Comparison of ENCODE assay signal across 29 mouse cellular contexts in the genomic region with DNA sequence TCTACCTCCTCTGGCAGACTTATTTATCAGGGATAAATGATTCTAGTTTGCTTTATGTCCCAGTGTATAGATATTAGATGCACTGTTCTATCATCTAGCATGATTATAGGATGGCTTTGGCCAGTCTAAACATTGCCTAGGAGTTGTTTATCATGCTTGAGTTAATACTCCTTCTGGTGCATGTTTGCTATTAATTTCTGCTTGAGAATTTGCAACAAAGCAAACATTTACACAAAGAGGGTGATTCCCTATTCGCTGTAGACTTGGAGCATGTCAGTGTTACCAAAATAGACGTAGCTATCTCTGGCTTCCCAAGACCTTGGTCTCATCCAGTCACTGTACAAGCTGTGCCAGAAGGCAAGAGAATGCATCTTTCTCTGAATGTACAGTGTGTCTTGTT.
DNase-seq lines count a peak whose midpoint lies in the region; ATAC-seq and TF ChIP-seq lines count a peak whose summit lies in the region.
"Had no signal": no experiment of that assay in that cellular context is flagged by ENCODE, and none has a peak within 500 bp of the region (broad histone marks: within the 10 kb centered on the region; RNA-seq: fewer than 3 reads in every experiment).

No protein-coding gene starts in this region.

- no peak for TF ChIP-seq POLR2A in lung, adult 2 months (IDR thresholded peaks at IDR 0.05; ENCODE audit: borderline replicate concordance, extremely low read depth, low read depth, low read length)
- TF ChIP-seq POLR2A in embryonic fibroblast, embryonic 13.5 days (IDR thresholded peaks at IDR 0.05; ENCODE audit: low read depth, low read length) = no peak

- peak overlapping the region; percentile 50; the same call in 1 of the 2 replicates for H3K27ac ChIP-seq in lung, embryonic 14.5 days (ENCODE audit: low read depth)
- H3K27ac ChIP-seq in embryonic fibroblast, embryonic 13.5 days (ENCODE audit: insufficient read depth, low read length) = 0 out of 2 replicates have a peak overlapping the region, but pooled peaks have one; percentile 40
- no peak overlapping the region for H3K27ac ChIP-seq in stomach, embryonic 15.5 days
- no peak overlapping the region for H3K27ac ChIP-seq in kidney, embryonic 16.5 days (ENCODE audit: low read length)
- H3K27ac ChIP-seq: embryonic facial prominence, embryonic 12.5 days; forebrain, embryonic 10.5 days; forebrain, embryonic 15.5 days; heart, embryonic 10.5 days; hindbrain, embryonic 12.5 days; kidney, postnatal 0 days; liver, embryonic 15.5 days; midbrain, embryonic 10.5 days; midbrain, embryonic 15.5 days; neural tube, embryonic 15.5 days had no signal

- no peak overlapping the region for H3K4me2 ChIP-seq in lung, embryonic 14.5 days
- H3K4me2 ChIP-seq in stomach, embryonic 15.5 days = no peak overlapping the region
- H3K4me2 ChIP-seq in kidney, embryonic 16.5 days (replicated peaks; ENCODE audit: low read depth, low read length) = no peak overlapping the region
- H3K4me2 ChIP-seq: embryonic facial prominence, embryonic 12.5 days; forebrain, embryonic 15.5 days; hindbrain, embryonic 12.5 days; liver, embryonic 15.5 days; midbrain, embryonic 15.5 days; neural tube, embryonic 15.5 days had no signal

- WGBS in lung, embryonic 14.5 days = 26% methylated on average over 2 of the region's 2 CpGs
- 13% methylated on average over 2 of the region's 2 CpGs for WGBS in lung, adult 2 months
- 40% methylated on average over 2 of the region's 2 CpGs for WGBS in stomach, embryonic 15.5 days
- WGBS in kidney, embryonic 16.5 days = 76% methylated on average over 2 of the region's 2 CpGs

- H3K36me3 ChIP-seq in lung, embryonic 14.5 days (ENCODE audit: insufficient read depth) = no peaks in the 10 kb centered on the region
- H3K36me3 ChIP-seq in stomach, embryonic 15.5 days = no peaks in the 10 kb centered on the region
- no peaks in the 10 kb centered on the region for H3K36me3 ChIP-seq in kidney, embryonic 16.5 days (ENCODE audit: insufficient read depth, low read length)
- H3K36me3 ChIP-seq: embryonic facial prominence, embryonic 12.5 days; forebrain, embryonic 10.5 days; forebrain, embryonic 15.5 days; G1E; heart, embryonic 10.5 days; hindbrain, embryonic 12.5 days; liver, embryonic 15.5 days; midbrain, embryonic 10.5 days; midbrain, embryonic 15.5 days; neural tube, embryonic 15.5 days had no signal

- peak; percentile 76 for ATAC-seq in lung, embryonic 14.5 days (ENCODE audit: insufficient read depth)
- ATAC-seq in stomach, embryonic 15.5 days (ENCODE audit: insufficient read depth, low FRiP score, low read depth) = peak; percentile 31; the same call in 1 of the 2 replicates
- ATAC-seq in kidney, embryonic 16.5 days (ENCODE audit: low FRiP score, low TSS enrichment) = no peak
- ATAC-seq: forebrain, embryonic 15.5 days; midbrain, embryonic 15.5 days had no signal

- peak; percentile 21 for DNase-seq in adrenal gland, adult 2 months
- no peak for DNase-seq in adrenal gland, postnatal 25 days
- DNase-seq in lung, embryonic 14.5 days = peak; percentile 59
- DNase-seq in lung, adult 2 months = no peak
- DNase-seq in T-cell, adult 2 months (ENCODE audit: low spot score) = no peak
- DNase-seq: cerebellum, adult 8-10 months; cerebellum, postnatal 36 days; gastrocnemius, postnatal 25 days; heart, postnatal 36 days; kidney, adult 18-20 months; layer of hippocampus, postnatal 36 days; left cerebral cortex, postnatal 4 days; retina, postnatal 1 day; right cerebral cortex, postnatal 14 days; thymus, postnatal 4 days had no signal

- no peak overlapping the region for H3K4me3 ChIP-seq in lung, embryonic 14.5 days (ENCODE audit: low read depth, low read length)
- H3K4me3 ChIP-seq in lung, adult 2 months (replicated peaks; ENCODE audit: extremely low read depth, low read depth, low read length) = no peak overlapping the region
- H3K4me3 ChIP-seq in embryonic fibroblast, embryonic 13.5 days (ENCODE audit: insufficient read depth, low read length) = no peak overlapping the region
- no peak overlapping the region for H3K4me3 ChIP-seq in stomach, embryonic 15.5 days (replicated peaks)
- H3K4me3 ChIP-seq in kidney, embryonic 16.5 days (ENCODE audit: low read length) = no peak overlapping the region
- H3K4me3 ChIP-seq: embryonic facial prominence, embryonic 12.5 days; forebrain, embryonic 10.5 days; forebrain, embryonic 15.5 days; heart, embryonic 10.5 days; hindbrain, embryonic 12.5 days; liver, embryonic 15.5 days; midbrain, embryonic 10.5 days; midbrain, embryonic 15.5 days; neural tube, embryonic 15.5 days had no signal

- H3K9me3 ChIP-seq in lung, embryonic 14.5 days (ENCODE audit: low read depth, low read length) = no peaks in the 10 kb centered on the region
- no peaks in the 10 kb centered on the region for H3K9me3 ChIP-seq in stomach, embryonic 15.5 days
- H3K9me3 ChIP-seq in kidney, embryonic 16.5 days (ENCODE audit: low read length) = no peaks in the 10 kb centered on the region
- H3K9me3 ChIP-seq: embryonic facial prominence, embryonic 12.5 days; forebrain, embryonic 10.5 days; forebrain, embryonic 15.5 days; G1E; heart, embryonic 10.5 days; hindbrain, embryonic 12.5 days; liver, embryonic 15.5 days; midbrain, embryonic 10.5 days; midbrain, embryonic 15.5 days; neural tube, embryonic 15.5 days had no signal

- peaks cover 6% of the 10 kb centered on the region; the same call in 1 of the 2 replicates for H3K4me1 ChIP-seq in lung, embryonic 14.5 days (ENCODE audit: insufficient read depth)
- peaks cover 18% of the 10 kb centered on the region for H3K4me1 ChIP-seq in lung, adult 2 months (ENCODE audit: control insufficient read depth, insufficient read depth, low read length)
- H3K4me1 ChIP-seq in embryonic fibroblast, embryonic 13.5 days (ENCODE audit: control insufficient read depth, insufficient read depth, low read length) = peaks cover 3% of the 10 kb centered on the region; the same call in 1 of the 2 replicates
- H3K4me1 ChIP-seq in stomach, embryonic 15.5 days = no peaks in the 10 kb centered on the region
- no peaks in the 10 kb centered on the region for H3K4me1 ChIP-seq in kidney, embryonic 16.5 days (ENCODE audit: insufficient read depth, low read length)
- H3K4me1 ChIP-seq: forebrain, embryonic 10.5 days; forebrain, embryonic 15.5 days; heart, embryonic 10.5 days; hindbrain, embryonic 12.5 days; liver, embryonic 15.5 days; midbrain, embryonic 10.5 days; midbrain, embryonic 15.5 days; neural tube, embryonic 15.5 days had no signal

- no peaks in the 10 kb centered on the region for H3K27me3 ChIP-seq in lung, embryonic 14.5 days (ENCODE audit: insufficient read depth, low read length)
- H3K27me3 ChIP-seq in stomach, embryonic 15.5 days (replicated peaks) = no peaks in the 10 kb centered on the region
- no peaks in the 10 kb centered on the region for H3K27me3 ChIP-seq in kidney, embryonic 16.5 days (ENCODE audit: insufficient read depth, low read length)
- H3K27me3 ChIP-seq: embryonic facial prominence, embryonic 12.5 days; forebrain, embryonic 15.5 days; hindbrain, embryonic 12.5 days; liver, embryonic 15.5 days; midbrain, embryonic 15.5 days; neural tube, embryonic 15.5 days had no signal

- TF ChIP-seq CTCF in lung, embryonic 14.5 days (IDR thresholded peaks at IDR 0.05; ENCODE audit: low read depth) = no peak
- no peak for TF ChIP-seq CTCF in lung, adult 2 months (IDR thresholded peaks at IDR 0.05; ENCODE audit: insufficient read depth, low read length)
- TF ChIP-seq CTCF in embryonic fibroblast, embryonic 13.5 days (IDR thresholded peaks at IDR 0.05; ENCODE audit: borderline replicate concordance, insufficient read depth, low read length) = no peak

- no peak overlapping the region for H3K9ac ChIP-seq in lung, embryonic 14.5 days
- no peak overlapping the region for H3K9ac ChIP-seq in stomach, embryonic 15.5 days
- H3K9ac ChIP-seq in kidney, embryonic 16.5 days (replicated peaks; ENCODE audit: low read length) = no peak overlapping the region
- H3K9ac ChIP-seq: embryonic facial prominence, embryonic 12.5 days; forebrain, embryonic 15.5 days; hindbrain, embryonic 12.5 days; liver, embryonic 15.5 days; midbrain, embryonic 15.5 days; neural tube, embryonic 15.5 days had no signal

Comparison
In these comparisons a context has a peak if more than half of its experiments do, and no peak if none do; other contexts are left out.
1. DNase-seq: peak in adrenal gland, adult 2 months (single experiment) and lung, embryonic 14.5 days (single experiment); none in adrenal gland, postnatal 25 days (single experiment), lung, adult 2 months (single experiment) and T-cell, adult 2 months (single experiment).
2. H3K27ac ChIP-seq: peak in lung, embryonic 14.5 days (single experiment) and embryonic fibroblast, embryonic 13.5 days (single experiment); none in stomach, embryonic 15.5 days (single experiment) and kidney, embryonic 16.5 days (single experiment).